Mouse (Mus musculus) testis, adult 2 months (tissue): ENCODE measurements around the gene Plcb4. TPM values are rescaled to one million over a fixed set of nuclear protein-coding genes. Genes with fewer than 3 reads are reported as not detected.

Experiments
- H3K27ac ChIP-seq: fragments of 200-500 bp; 2 replicates; pipeline ENCODE4 v1.5.1; 2012; ENCODE audit warnings: low read depth, low read length; ENCODE audit not compliant: control insufficient read depth, insufficient read depth
- H3K27me3 ChIP-seq: fragments of 200-500 bp; 2 replicates; pipeline ENCODE4 v1.6.1; 2012; ENCODE audit warnings: mild to moderate bottlenecking, low read length, moderate library complexity; ENCODE audit not compliant: control insufficient read depth, insufficient read depth
- H3K36me3 ChIP-seq: fragments of 200-500 bp; 2 replicates; pipeline ENCODE4 v1.6.1; 2012; ENCODE audit warnings: mild to moderate bottlenecking, low read length; ENCODE audit not compliant: control insufficient read depth, insufficient read depth
- H3K4me1 ChIP-seq: fragments of 200-500 bp; 2 replicates; pipeline ENCODE4 v1.6.1; 2012; ENCODE audit warnings: low read length; ENCODE audit not compliant: control insufficient read depth, insufficient read depth
- H3K4me3 ChIP-seq: fragments of 200-500 bp; 2 replicates; pipeline ENCODE4 v1.5.1; 2012; ENCODE audit warnings: low read depth, mild to moderate bottlenecking, low read length, moderate library complexity, mixed read lengths; ENCODE audit not compliant: control insufficient read depth
- CTCF ChIP-seq: fragments of 200-500 bp; IDR thresholded peaks from 2 replicates; pipeline ENCODE4 v1.5.1; 2012; ENCODE audit warnings: low read depth, mild to moderate bottlenecking, inconsistent platforms, low read length, moderate library complexity; ENCODE audit not compliant: control insufficient read depth, insufficient read depth, insufficient replicate concordance
- POLR2A ChIP-seq: fragments of 200-500 bp; IDR thresholded peaks from 2 replicates; pipeline ENCODE4 v1.6.1; 2012; ENCODE audit warnings: low read depth, mild to moderate bottlenecking, inconsistent platforms, low read length, moderate library complexity; ENCODE audit not compliant: control insufficient read depth
- polyA plus RNA-seq: library from polyadenylated mRNA; depleted of rRNA; stranded (reverse); fragments of >200 nt; gene quantifications from 2 replicates; pipeline ENCODE4 v1.2.3, GENCODE M21; 2012

Gene Plcb4
- polyA plus RNA-seq, 1 experiment, result 12.3 TPM

DNA sequence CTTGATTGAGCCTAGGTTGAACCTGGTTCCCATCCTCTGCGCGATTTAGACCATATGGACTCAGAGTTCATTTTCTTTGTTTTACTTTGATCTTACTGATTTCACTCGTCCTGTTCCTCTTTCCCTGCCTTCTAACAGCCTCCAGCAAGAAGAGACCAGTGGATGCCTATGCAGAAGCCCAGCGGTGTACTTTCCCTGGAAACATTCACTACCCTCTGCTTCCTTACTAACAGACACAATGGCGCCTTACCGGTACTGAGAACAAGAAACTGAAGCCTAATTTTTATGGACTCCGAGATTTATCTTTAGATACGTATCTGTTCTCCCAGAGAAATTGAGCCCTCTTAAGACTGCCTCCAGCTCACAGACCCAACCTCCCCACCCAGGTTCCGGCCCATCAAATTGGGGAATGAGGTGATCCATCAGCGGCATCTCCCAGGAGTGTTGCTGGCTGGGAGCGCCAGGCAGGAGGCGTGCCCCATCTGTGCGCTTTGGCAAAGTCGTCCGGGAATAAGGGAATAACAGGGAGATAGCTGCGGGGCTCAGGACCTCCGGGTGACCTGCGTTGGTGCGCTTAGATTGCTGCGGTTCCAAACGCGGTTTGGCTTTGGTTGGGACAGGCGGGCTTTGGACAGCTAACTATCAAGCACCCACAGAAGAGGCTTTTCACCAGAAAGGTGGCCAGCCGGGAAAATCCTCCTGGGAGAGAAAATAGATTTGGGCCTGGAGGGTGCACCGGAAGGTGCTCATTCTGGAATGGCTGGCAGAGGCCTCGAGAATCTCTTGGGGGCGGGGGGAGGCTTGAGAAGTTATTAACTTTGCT, 392.2 kb downstream of the Plcb4 start:
- H3K27ac ChIP-seq, result no peak overlapping the region
- H3K27me3 ChIP-seq, result no peaks in the 10 kb centered on the region

DNA sequence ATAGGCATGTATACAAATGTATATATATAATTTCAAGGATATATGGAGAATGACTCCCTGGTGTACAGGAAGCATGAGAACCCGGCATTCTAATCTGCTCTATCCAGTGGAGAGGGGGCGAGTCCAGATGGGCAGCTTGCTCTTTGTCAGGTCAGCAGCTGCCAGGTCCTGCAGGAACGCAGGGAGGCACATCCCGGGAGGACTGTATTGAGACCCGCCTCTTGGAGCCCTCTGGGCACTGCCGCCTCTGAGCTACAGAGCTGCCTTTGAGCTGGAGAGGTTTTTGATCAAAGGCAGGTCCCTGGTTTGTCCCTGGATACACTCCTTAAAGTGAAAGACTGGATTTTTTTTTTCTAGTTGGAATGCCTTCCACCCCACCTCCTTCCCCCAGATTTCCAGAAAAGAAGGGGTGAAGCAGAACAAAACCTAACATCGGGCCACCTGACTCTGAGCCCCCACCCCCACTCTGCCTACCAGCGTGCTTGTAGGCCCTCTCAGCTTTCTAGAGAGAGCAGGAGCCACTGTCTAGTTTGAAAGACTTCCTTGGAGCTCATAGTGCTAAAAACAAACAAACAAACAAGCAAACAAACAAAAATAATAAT, 393.0 kb downstream of the Plcb4 start, which contains the start of gene Lamp5:
TSS of gene Lamp5 (plus strand) at position 552 of the 602 bp plus-strand sequence.
- H3K27ac ChIP-seq, result no peak within 1 kb of the TSS

More for the DNA sequence above, 392.2 kb downstream of the Plcb4 start:
- H3K4me3 ChIP-seq, result peak overlapping the region; percentile 5; the same call in 1 of the 2 replicates
- peaks cover 6% of the 10 kb centered on the region for H3K4me1 ChIP-seq
- no peaks in the 10 kb centered on the region for H3K36me3 ChIP-seq
- no peak for TF ChIP-seq POLR2A
- no peak for TF ChIP-seq CTCF

DNA sequence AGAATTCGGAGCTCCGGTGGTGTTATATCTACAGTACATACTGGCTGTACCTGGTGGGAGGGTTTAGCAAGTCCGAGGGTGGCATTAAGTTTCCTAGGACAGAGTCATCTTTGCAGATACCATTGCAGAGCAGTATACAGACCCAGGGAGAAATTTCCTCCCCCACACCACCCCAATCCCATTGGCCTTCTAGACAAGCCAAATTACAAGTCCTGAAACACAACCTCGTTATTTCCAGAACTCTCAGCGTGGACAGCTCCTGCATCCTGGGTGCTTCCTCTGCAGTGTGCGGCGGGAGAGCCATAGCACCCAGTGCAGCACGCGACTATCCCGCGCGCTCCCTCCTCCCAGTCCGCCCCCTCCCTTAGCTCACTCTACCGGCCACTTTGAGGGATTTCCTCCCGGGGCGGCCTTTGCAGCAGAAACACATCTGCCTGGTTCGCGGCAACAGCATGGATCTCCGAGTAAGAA, 399.1 kb downstream of the Plcb4 start:
- no peaks in the 10 kb centered on the region for H3K36me3 ChIP-seq
- H3K4me3 ChIP-seq, result peak overlapping the region; percentile 79
- no peaks in the 10 kb centered on the region for H3K27me3 ChIP-seq
- no peak overlapping the region for H3K27ac ChIP-seq
- TF ChIP-seq CTCF, result no peak
- H3K4me1 ChIP-seq, result peaks cover 14% of the 10 kb centered on the region

More for the DNA sequence above, 393.0 kb downstream of the Plcb4 start, which contains the start of gene Lamp5:
- peaks cover 6% of the 10 kb centered on the region for H3K4me1 ChIP-seq
- H3K4me3 ChIP-seq, result peak within 1 kb of the TSS; percentile 5; the same call in 1 of the 2 replicates
- H3K27me3 ChIP-seq, result no peaks in the 10 kb centered on the region
- H3K36me3 ChIP-seq, result no peaks in the 10 kb centered on the region
- no peak for TF ChIP-seq POLR2A
- TF ChIP-seq CTCF, result no peak

DNA sequence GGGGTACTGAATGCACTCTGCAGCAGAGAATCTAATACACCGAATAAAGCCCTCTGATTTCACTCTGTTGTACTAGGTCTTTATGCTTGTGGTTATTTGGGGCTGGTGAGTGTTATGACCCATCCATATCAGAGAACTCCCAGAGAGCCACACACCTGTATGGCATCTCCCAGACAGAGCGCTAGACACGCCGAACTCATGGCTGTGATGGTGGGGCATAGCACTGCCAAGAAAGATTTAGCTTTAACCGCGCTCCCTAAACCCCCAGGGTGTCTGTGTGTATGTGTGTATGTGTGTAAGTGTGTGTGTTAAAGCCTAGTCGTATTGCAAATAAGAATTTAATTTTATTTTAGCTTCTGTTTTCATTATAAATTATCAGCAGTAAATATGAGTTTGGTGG, 399.6 kb downstream of the Plcb4 start:
- TF ChIP-seq CTCF (no peak), POLR2A (no peak)
- H3K27me3 ChIP-seq, result no peaks in the 10 kb centered on the region
- H3K4me3 ChIP-seq, result peak overlapping the region; percentile 79
- H3K36me3 ChIP-seq, result no peaks in the 10 kb centered on the region
- peaks cover 14% of the 10 kb centered on the region for H3K4me1 ChIP-seq
- no peak overlapping the region for H3K27ac ChIP-seq

DNA sequence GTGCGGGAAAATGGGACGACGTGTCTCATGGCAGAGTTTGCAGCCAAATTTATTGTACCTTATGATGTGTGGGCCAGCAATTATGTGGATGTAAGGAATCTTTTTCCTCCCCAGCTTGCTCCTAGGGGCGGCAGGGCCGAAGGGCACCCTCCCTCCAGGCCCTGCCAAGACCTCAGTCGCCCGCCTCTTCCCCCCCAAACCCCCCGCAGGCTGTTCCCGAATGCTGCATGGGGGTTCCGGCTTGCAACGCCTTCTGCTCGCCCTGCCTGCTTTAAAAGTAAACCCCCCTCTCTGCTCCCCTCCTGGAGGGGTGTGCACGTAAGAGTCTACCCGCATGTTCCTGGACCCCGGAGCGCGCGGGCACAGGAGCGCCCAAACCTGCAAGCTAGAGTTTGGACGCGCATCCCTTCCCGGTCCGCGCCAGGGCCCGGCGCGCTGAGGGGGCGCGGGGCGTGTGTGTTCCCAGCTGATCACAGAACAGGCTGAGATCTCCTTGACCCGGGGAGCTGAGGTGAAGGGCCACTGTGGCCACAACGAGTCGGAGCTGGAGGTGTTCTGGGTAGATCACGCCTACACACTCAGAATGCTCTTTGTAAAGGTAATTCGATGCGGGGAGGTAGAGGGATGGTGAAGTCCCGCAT, 400.3 kb downstream of the Plcb4 start:
- peaks cover 14% of the 10 kb centered on the region for H3K4me1 ChIP-seq
- H3K4me3 ChIP-seq, result peak overlapping the region; percentile 56
- no peak overlapping the region for H3K27ac ChIP-seq
- H3K36me3 ChIP-seq, result no peaks in the 10 kb centered on the region
- no peak for TF ChIP-seq CTCF
- no peak for TF ChIP-seq POLR2A
- H3K27me3 ChIP-seq, result no peaks in the 10 kb centered on the region
